Mouse (Mus musculus): ENCODE measurements at regions not wholly inside any gene's neighbourhood (a gene's known extent, or its start where the extent isn't known, plus 50 kb on each side); places are given as distances from the start of the nearest gene placed in this dataset.
A peak's percentile ranks its signal among the peaks of the same experiment; 100 is the strongest.

DNA sequence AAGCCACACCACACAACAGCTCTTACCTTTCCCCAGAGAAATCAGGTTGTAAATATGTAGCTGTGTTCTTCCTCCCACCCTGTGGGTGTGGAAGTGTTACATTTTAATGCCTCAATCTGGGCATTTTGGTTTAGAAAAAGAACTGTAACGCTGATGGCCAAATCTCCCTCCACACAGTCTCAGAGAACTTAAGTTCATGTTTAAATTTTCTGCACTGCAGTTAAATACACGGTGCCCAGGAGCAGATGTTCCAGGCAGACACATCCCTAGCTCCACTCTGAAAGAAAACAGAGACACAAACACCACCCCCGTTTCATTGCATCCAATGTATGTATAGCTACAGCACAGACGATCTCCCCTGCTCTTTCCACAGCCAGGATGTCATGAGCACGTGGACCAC is 206.1 kb downstream of the Tle3 start:
- WGBS: 73% methylated on average over 5 of the region's 5 CpGs
- H3K4me2 ChIP-seq: no peak overlapping the region
- no peak overlapping the region for H3K4me3 ChIP-seq
- H3K27ac ChIP-seq (ENCODE audit: poor library complexity, severe bottlenecking): no peak overlapping the region
- no peaks in the 10 kb centered on the region for H3K9me3 ChIP-seq (replicated peaks)
- H3K27me3 ChIP-seq (replicated peaks): peaks cover 14% of the 10 kb centered on the region; the same call in 1 of the 2 replicates
- peaks cover 8% of the 10 kb centered on the region for H3K4me1 ChIP-seq (replicated peaks)
- H3K36me3 ChIP-seq: no peaks in the 10 kb centered on the region
- no peak for ATAC-seq (ENCODE audit: insufficient number of reproducible peaks, low FRiP score)
- no peak overlapping the region for H3K9ac ChIP-seq

DNA sequence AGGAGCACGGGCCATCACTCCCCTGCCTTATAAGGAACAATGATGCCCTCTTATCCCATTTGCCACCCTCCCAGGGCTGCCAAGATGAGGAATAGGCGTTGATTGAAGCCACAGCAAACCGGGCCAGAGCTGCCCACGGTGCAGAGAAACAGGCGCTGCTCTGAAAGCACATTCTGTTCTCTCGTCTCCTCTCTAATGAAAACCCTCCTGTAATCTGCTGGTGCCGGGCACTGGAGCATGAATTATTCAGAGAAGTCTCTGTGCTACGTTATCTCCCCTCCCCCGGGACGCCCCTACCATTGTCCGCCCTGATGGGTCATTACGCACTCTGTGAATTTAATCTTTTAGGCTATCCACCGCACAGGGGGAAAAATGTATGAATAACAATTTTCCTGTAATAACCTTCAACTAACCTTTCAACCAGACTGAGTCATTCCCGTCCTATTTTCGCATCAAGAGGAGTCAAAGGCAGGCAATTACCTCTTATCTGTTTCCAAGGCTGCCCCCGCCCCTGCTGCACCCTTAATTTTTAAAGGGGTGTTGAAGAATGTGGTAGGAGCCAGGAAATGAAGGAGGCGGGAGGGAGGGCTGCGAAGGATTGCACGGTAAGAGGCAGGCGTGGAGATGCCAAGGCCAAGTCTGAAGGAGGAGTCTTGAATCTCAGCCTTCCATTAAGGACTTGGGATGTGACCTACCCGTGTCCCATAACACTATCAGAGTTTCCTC is 201.6 kb downstream of the Tle3 start:
- no peak overlapping the region for H3K27ac ChIP-seq (ENCODE audit: poor library complexity, severe bottlenecking)
- peaks cover 5% of the 10 kb centered on the region; the same call in 1 of the 2 replicates for H3K9me3 ChIP-seq (replicated peaks)
- H3K4me3 ChIP-seq: no peak overlapping the region
- 25% methylated on average over 21 of the region's 21 CpGs for WGBS
- H3K36me3 ChIP-seq: no peaks in the 10 kb centered on the region
- H3K27me3 ChIP-seq (replicated peaks): peaks cover 25% of the 10 kb centered on the region; the same call in 1 of the 2 replicates
- no peak overlapping the region for H3K9ac ChIP-seq
- no peak for ATAC-seq (ENCODE audit: insufficient number of reproducible peaks, low FRiP score)
- peak overlapping the region; percentile 29; the same call in 1 of the 2 replicates for H3K4me2 ChIP-seq
- peaks cover 12% of the 10 kb centered on the region for H3K4me1 ChIP-seq (replicated peaks)

DNA sequence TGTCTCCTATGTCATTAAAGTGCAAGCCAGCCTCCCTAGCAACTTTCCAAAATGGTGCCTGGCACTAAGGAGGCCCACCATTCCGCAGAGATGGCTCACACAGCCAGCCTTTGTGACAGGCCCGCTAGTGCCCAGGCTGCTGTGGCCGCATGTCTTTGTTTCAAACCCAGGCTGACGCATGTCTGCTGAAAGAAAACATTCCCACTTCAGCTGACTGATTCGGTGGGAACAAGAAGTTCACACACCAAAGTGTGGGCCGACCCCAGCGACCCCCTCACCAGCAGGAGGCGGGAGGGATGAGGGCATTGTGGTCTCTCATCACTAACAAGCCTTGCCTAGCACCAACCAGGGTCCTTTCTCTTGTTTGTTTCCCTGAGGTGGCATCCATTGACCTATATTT is 190.9 kb downstream of the Tle3 start:
- Histone ChIP-seq H3K4me1 (replicated peaks) (no peaks in the 10 kb centered on the region), H3K27me3 (replicated peaks) (peaks cover 30% of the 10 kb centered on the region), H3K4me2 (no peak overlapping the region), H3K9ac (no peak overlapping the region), H3K36me3 (no peaks in the 10 kb centered on the region), H3K4me3 (no peak overlapping the region), H3K27ac (ENCODE audit: poor library complexity, severe bottlenecking) (no peak overlapping the region), H3K9me3 (replicated peaks) (no peaks in the 10 kb centered on the region)
- ATAC-seq (ENCODE audit: insufficient number of reproducible peaks, low FRiP score): no peak
- 40% methylated on average over 8 of the region's 8 CpGs for WGBS

DNA sequence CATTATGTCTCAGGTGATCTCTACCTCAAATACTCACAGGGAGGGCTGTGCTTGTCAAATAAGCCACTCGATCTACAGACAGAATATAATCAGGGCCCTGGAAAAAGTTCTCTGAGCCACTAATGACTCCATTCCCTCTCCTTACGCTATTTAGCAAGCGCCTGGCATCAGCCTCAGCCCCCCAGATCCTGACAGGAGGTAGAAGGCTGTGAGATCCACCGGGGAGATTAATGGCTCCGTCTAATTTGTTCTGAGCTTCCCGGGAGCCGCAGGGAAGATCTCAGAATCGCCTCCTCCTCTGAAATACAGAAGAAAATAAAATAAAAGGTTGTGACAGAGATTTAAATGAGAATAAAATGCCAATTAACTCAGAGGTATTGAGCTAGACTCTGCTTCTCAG is 189.4 kb downstream of the Tle3 start:
- WGBS: 31% methylated on average over 8 of the region's 8 CpGs
- Histone ChIP-seq H3K9me3 (replicated peaks) (no peaks in the 10 kb centered on the region), H3K27ac (ENCODE audit: poor library complexity, severe bottlenecking) (no peak overlapping the region), H3K4me3 (no peak overlapping the region), H3K36me3 (no peaks in the 10 kb centered on the region), H3K4me1 (replicated peaks) (no peaks in the 10 kb centered on the region), H3K9ac (no peak overlapping the region), H3K27me3 (replicated peaks) (peaks cover 27% of the 10 kb centered on the region), H3K4me2 (no peak overlapping the region)
- ATAC-seq (ENCODE audit: insufficient number of reproducible peaks, low FRiP score): no peak

DNA sequence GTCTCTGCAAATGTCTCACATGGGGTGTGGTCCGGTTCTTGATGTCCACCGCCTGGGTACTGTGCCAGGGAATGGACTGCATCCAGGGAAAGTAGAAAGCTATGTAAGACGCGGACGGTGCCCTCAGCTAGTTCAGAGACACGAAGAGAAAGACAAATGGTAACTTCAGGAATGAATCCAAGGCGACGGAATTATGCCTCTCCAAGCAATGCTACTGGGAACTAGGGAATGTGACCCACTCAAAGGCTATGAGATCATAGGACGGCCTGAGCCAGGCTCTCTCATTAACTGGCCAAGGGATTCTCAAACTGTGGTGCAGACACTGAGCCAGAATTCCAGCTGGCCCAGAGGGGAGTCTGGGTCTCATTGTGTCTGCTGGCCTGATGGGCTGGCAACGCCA is 186.5 kb downstream of the Tle3 start:
- Histone ChIP-seq H3K4me2 (no peak overlapping the region), H3K9ac (no peak overlapping the region), H3K27me3 (replicated peaks) (peaks cover 31% of the 10 kb centered on the region), H3K4me3 (no peak overlapping the region), H3K4me1 (replicated peaks) (no peaks in the 10 kb centered on the region), H3K27ac (ENCODE audit: poor library complexity, severe bottlenecking) (no peak overlapping the region), H3K36me3 (no peaks in the 10 kb centered on the region), H3K9me3 (replicated peaks) (no peaks in the 10 kb centered on the region)
- WGBS: 77% methylated on average over 10 of the region's 10 CpGs
- no peak for ATAC-seq (ENCODE audit: insufficient number of reproducible peaks, low FRiP score)

DNA sequence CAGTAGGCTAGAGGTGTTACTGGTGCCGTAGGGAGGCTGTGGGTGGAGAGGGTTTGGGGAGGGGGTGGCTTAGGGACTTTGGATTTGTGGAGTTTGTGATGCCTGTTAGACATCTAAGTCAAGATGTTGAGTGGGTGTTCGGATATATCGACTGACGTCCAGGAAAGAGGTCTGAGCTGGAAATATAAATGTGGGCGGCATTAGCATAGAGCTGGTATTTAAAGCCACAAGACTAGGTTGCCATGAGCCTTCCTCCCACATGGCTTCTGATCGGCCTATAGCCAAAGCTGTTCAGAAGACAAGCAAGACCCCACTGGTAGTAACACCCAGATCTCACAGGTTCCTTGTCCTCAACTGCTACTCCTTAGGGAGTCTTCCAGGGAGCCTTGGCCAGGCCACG is 184.9 kb downstream of the Tle3 start:
- WGBS: 78% methylated on average over 7 of the region's 7 CpGs
- Histone ChIP-seq H3K27me3 (replicated peaks) (peaks cover 26% of the 10 kb centered on the region), H3K4me2 (no peak overlapping the region), H3K4me1 (replicated peaks) (no peaks in the 10 kb centered on the region), H3K9me3 (replicated peaks) (no peaks in the 10 kb centered on the region), H3K9ac (no peak overlapping the region), H3K36me3 (no peaks in the 10 kb centered on the region), H3K4me3 (no peak overlapping the region), H3K27ac (ENCODE audit: poor library complexity, severe bottlenecking) (no peak overlapping the region)
- ATAC-seq (ENCODE audit: insufficient number of reproducible peaks, low FRiP score): no peak

DNA sequence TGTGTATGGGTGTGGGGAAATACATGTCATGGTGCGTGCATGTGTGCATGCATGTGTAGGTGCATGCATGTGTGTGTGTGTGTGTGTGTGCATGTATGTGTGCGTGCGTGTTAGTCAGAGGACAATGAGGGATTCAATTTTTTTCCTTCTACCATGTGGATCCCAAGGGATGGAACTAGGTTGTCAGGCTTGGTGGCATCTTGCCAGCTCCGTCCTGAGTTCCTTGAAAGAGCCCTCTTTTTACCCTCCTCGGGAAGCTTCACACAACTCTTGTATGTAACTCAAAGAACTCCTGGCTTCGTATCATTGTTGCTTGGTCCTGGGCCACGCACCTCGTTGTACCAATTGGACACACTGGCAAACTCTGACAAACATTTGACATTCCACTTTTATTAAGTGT is 183.0 kb downstream of the Tle3 start:
- H3K9me3 ChIP-seq (replicated peaks): no peaks in the 10 kb centered on the region
- H3K4me2 ChIP-seq: no peak overlapping the region
- H3K27ac ChIP-seq (ENCODE audit: poor library complexity, severe bottlenecking): no peak overlapping the region
- no peak overlapping the region for H3K9ac ChIP-seq
- H3K4me1 ChIP-seq (replicated peaks): no peaks in the 10 kb centered on the region
- ATAC-seq (ENCODE audit: insufficient number of reproducible peaks, low FRiP score): no peak
- peaks cover 16% of the 10 kb centered on the region for H3K27me3 ChIP-seq (replicated peaks)
- H3K4me3 ChIP-seq: no peak overlapping the region
- H3K36me3 ChIP-seq: no peaks in the 10 kb centered on the region
- 86% methylated on average over 8 of the region's 8 CpGs for WGBS

DNA sequence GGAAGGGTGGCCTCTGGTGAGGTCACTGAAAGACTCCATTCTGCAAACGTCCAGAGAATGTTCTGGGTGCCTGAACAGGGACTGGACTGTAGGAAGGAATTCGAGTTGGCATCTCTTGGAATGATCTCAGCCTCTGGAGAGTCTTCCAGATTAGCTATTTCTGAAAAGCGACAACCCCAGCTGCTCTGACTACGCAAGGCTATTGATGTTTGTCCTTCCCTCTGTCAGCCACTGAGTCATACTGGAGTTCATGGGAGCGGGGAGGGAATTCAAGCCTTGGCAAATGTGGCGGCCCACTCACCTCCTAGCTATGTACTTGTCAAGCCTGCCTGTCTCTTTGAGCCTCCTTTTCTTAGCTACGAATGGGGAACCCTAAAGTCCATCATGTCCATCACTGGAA is 182.4 kb downstream of the Tle3 start:
- no peaks in the 10 kb centered on the region for H3K4me1 ChIP-seq (replicated peaks)
- no peak for ATAC-seq (ENCODE audit: insufficient number of reproducible peaks, low FRiP score)
- H3K27me3 ChIP-seq (replicated peaks): peaks cover 18% of the 10 kb centered on the region
- 60% methylated on average over 7 of the region's 7 CpGs for WGBS
- no peaks in the 10 kb centered on the region for H3K9me3 ChIP-seq (replicated peaks)
- H3K9ac ChIP-seq: no peak overlapping the region
- H3K4me2 ChIP-seq: no peak overlapping the region
- H3K4me3 ChIP-seq: no peak overlapping the region
- no peak overlapping the region for H3K27ac ChIP-seq (ENCODE audit: poor library complexity, severe bottlenecking)
- no peaks in the 10 kb centered on the region for H3K36me3 ChIP-seq

DNA sequence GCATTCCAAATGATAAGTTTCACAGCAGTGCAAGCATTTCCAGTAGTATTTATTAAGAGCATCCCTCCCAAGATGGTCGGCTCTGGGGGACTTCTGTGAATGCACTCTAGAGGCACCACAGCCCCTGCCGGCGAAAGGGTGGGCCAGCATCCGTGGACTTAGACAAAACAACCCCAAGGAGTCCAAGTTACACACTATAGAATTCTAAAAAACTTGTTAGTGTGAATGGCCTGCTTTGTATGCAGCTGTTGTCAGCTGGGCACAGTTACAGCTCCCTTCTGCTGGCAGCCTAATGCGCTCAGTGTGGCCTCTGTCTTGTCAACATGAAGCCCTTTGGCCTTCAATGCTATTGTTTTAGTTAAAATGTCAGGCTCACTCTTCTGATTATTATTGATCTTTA is 181.5 kb downstream of the Tle3 start:
- no peaks in the 10 kb centered on the region for H3K9me3 ChIP-seq (replicated peaks)
- no peak overlapping the region for H3K4me2 ChIP-seq
- no peaks in the 10 kb centered on the region for H3K4me1 ChIP-seq (replicated peaks)
- no peak overlapping the region for H3K4me3 ChIP-seq
- no peaks in the 10 kb centered on the region for H3K36me3 ChIP-seq
- peaks cover 20% of the 10 kb centered on the region for H3K27me3 ChIP-seq (replicated peaks)
- no peak overlapping the region for H3K9ac ChIP-seq
- H3K27ac ChIP-seq (ENCODE audit: poor library complexity, severe bottlenecking): no peak overlapping the region
- no peak for ATAC-seq (ENCODE audit: insufficient number of reproducible peaks, low FRiP score)
- 77% methylated on average over 5 of the region's 5 CpGs for WGBS

DNA sequence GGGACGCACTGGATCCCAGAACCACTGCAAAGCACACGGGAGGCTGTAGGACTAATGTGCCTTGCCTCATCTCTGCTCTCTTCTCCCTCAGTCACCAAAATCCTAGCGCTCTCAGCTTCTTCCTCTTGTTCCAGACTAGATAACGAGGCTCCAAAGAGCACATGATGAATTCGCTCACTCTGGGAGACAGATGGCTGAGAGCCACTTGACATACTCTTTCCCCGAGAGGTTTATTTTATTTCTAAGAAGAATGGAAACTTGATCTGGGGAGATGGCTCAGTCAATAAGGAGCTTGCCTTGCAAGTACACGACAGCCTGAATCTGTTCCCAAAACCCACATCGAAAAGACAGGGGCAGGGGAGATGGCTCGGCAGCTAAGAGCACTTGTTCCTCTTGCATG is 179.2 kb downstream of the Tle3 start:
- 46% methylated on average over 9 of the region's 9 CpGs for WGBS
- Histone ChIP-seq H3K36me3 (no peaks in the 10 kb centered on the region), H3K4me3 (no peak overlapping the region), H3K9ac (no peak overlapping the region), H3K27me3 (replicated peaks) (peaks cover 14% of the 10 kb centered on the region; the same call in 1 of the 2 replicates), H3K4me2 (no peak overlapping the region), H3K9me3 (replicated peaks) (0 out of 2 replicates have a peak, but pooled peaks cover 9% of the 10 kb centered on the region), H3K4me1 (replicated peaks) (no peaks in the 10 kb centered on the region), H3K27ac (ENCODE audit: poor library complexity, severe bottlenecking) (no peak overlapping the region)
- ATAC-seq (ENCODE audit: insufficient number of reproducible peaks, low FRiP score): no peak

DNA sequence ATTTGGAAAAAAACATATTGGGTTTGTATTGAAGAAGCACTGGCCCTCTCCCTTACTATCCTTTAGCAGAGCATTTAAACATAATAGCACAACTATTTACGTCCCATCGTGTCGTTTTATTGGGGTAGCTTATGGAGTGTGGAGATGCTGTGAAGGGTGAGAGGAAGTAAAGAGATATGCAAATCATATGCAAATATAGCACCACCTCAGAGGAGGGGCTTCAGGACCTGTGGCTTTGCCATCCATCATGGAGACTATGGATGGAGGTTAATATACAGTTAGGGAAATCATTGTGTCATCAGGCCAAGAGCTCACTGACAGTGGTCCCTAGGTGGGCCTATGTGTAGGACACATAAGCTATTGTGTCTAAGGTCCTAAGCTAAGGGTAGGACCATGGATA is 178.2 kb downstream of the Tle3 start:
- Histone ChIP-seq H3K4me3 (no peak overlapping the region), H3K27me3 (replicated peaks) (peaks cover 12% of the 10 kb centered on the region; the same call in 1 of the 2 replicates), H3K4me2 (no peak overlapping the region), H3K27ac (ENCODE audit: poor library complexity, severe bottlenecking) (no peak overlapping the region), H3K36me3 (no peaks in the 10 kb centered on the region), H3K9ac (no peak overlapping the region), H3K9me3 (replicated peaks) (0 out of 2 replicates have a peak, but pooled peaks cover 9% of the 10 kb centered on the region), H3K4me1 (replicated peaks) (no peaks in the 10 kb centered on the region)
- no peak for ATAC-seq (ENCODE audit: insufficient number of reproducible peaks, low FRiP score)
- WGBS: 78% methylated on average over 3 of the region's 3 CpGs

Measured in heart, embryonic 12.5 days (tissue).